Mouse (Mus musculus) adrenal gland, postnatal 4 days (tissue): ENCODE data around the gene Krtap19-2. TPM values are rescaled to one million over a fixed set of nuclear protein-coding genes. Genes with fewer than 3 reads are reported as not detected.

Experiments
- DNase-seq, 2 experiments: peaks; one replicate each; pipeline ENCODE4 v3.0.0; 2021 to 2022; ENCODE audit warnings: low spot score in 2 of 2, mixed read lengths in 2 of 2
- long read RNA-seq, 2 experiments: library from polyadenylated mRNA; stranded (forward); transcript quantifications; one replicate each; pipeline ENCODE4 v2.0.0; 2021
- total RNA-seq, 2 experiments: library from RNA; stranded (reverse); gene quantifications; 2 replicates each; pipeline ENCODE4 v1.2.3; 2021

Krtap19-2 gene
- not detected for total RNA-seq
- long read RNA-seq, experiment 1, result 0 reads
- long read RNA-seq, experiment 2, result 0 reads

DNA sequence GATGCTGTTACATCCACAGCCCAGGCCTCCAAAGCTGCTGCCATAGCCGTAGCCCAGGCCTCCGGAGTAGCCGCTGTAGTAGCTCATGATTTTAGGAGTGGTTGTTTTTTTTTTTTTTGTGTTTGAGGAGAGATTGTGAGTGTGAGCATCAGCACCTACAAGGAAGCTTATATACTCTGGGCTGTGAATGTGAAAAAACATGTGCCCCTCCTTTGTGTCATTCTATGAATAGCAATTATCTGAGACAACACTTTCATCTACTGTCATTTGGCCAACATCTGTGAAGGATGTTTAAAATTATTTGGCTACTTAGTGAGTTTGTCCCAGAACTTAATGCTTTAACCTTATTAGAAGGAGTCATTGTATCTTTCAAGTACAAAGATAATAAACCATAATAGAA lies at the start of gene Krtap19-2:
Gene Krtap19-2, minus strand, starts transcription at position 101 of the 400 bp plus-strand sequence.
- no peak for DNase-seq

DNA sequence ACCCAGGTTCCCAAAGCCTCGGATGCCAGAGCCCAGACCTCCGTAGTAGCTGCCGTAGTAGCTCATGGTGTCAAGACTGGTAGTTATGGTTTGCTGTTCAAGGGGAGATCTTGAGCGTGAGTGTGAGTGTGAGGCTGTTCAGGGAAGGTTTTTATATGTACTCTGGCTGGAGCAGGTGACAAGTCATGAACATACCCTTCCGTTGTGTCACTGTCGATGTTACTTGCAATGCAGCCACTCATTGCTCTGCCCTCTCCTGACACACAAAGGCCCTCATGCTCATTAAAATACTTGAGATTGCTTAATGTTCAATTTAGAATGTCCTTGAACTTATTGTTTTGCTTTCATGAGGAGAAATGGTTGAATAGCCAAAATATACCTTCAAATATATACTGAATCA lies 22.3 kb upstream of the Krtap19-2 start, which contains the start of gene Krtap19-5:
Gene Krtap19-5, minus strand, starts transcription at position 101 of the 400 bp plus-strand sequence.
- DNase-seq, result no peak

GRCm38 (mm10) chr16:88886870-88887269 lies 12.8 kb upstream of the Krtap19-2 start:
- DNase-seq, result no peak

GRCm38 (mm10) chr16:88884989-88885388 lies 10.9 kb upstream of the Krtap19-2 start, which contains the start of gene Krtap19-4:
Gene Krtap19-4, minus strand, starts transcription at chr16:88885089.
- DNase-seq, result no peak

DNA sequence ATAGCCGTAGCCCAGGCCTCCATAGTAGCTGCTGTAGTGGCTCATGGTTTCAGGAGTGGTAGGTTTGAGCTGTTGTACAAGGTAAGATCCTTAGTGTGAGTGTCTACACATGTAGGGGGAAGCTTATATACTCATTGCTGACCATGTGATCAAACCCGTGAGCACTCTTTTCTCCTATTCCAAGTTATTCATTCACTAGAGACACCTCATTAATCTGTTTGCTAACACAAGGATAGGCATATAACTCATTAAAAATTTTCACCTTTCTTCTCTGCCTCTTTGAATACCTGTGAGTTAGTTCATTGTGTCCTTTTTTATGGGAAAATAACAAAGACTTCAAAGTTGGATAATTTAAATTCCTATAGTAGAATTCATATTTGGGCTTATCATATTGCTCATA lies 3.9 kb upstream of the Krtap19-2 start, which contains the start of gene Krtap19-3:
Gene Krtap19-3, minus strand, starts transcription at position 101 of the 400 bp plus-strand sequence.
- no peak for DNase-seq

- DNase-seq, result no peak
Measured at GRCm38 (mm10) chr16:88869311-88869710, 4.8 kb downstream of the Krtap19-2 start, which contains the start of gene Krtap19-1. Gene Krtap19-1, minus strand, starts transcription at chr16:88869411.

GRCm38 (mm10) chr16:88864887-88865407 lies 9.1 kb downstream of the Krtap19-2 start:
- DNase-seq, result no peak

GRCm38 (mm10) chr16:88851450-88851849 lies 22.6 kb downstream of the Krtap19-2 start:
- DNase-seq, result no peak

DNA sequence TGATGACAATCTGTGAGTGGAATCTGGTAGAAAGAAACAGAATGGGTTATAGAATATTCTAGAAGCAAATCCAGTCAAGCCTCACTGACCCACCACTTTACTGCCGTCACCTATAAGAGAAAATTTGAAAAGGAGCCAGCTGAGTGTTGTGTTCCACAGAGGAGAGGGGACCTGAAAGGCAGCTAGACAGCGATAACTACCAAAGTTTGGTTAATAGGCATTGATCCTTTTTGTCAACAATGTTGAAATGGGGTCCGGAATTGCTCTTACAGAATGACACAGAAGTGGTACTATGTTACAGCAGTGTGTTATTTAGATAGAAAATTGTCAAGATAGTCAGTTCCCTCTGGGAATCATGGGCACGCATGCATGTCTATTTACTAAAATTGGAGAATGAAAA lies 25.5 kb downstream of the Krtap19-2 start:
- no peak for DNase-seq

DNA sequence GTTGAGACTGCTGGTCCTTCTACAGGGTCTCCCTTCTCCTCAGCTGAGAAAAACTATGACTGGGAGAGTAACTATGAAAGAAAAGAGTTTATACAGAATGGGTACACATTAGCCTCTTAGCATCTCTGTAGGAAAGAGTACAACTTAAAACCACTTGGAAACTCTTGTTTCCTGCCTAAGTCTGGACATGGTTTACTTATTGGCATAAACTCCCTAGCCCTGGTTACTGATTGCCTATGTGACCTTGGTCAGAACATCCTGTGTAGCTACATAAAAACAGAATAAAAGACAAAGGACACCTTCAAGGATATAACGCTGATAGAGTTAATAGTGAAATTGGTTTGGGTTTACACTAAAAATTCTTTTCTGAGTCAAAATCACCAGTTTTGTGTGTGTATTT lies 26.7 kb downstream of the Krtap19-2 start:
- DNase-seq, result no peak

DNA sequence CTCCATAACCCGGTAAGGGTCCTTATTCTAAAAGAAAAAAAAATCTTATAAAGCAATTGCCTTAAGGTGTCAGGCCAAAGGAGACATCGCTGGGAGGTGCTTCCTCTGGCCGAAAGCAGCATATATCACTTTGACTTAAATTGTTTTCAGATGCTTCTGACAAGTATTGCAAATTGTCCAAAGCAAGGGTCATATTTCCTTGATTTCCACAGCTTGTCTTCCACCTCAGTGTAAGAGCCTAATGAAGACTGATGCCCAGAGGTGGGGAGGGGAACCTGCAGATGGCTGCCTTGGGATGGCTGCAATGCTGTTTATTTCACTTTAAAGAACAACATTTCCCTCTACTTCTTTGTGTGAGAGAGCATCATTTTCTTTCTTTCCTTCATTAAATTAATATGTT lies 47.1 kb downstream of the Krtap19-2 start:
- DNase-seq, result no peak

DNA sequence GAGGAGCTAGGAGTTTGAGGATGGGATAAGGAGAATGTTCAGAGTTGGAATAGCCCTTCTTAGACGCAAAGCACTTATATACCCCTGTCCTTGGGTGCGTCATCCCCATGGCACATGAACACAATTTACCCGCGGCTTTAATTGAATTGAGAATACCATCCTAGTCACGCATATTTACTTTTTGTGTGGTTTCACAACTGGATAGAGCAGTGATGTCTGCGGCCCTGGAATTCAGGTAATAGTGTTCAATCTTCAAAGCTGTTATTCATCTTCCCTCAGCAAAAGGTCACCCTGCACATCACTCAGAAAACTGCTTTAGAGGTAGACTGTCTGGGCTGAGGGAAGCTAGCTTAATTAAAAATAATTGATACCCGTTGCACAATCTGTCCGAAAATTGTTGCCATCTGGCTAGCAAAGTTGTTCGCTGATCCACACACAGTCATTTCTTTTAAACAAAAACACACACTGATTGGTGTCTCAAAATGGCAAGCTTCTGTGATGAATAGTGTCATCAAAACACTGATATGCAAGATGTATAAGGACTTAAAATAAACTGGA lies 47.9 kb downstream of the Krtap19-2 start, which contains the start of gene Krtap14:
Gene Krtap14, minus strand, starts transcription at position 51 of the 558 bp plus-strand sequence.
- DNase-seq, result no peak

DNA sequence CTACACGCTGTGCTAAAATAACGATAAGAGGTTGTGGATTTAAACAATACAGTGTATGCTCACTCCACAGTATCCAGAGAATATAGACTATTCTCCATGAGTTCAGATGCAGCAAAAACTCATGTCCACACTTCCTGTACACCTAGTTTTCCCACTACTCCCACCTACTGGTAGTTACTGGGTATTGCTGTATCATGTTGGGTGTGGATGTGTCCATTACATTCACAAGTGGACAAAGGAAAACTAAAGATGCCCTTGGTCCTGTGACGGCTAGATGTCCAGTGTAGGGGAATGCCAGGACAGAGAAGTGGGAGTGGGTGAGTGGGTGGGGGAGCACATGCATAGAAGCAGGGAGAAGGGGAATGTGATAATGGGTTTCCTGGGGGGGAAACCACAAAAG lies 50.3 kb downstream of the Krtap19-2 start:
- DNase-seq, result no peak

Other genes with a start within 250 kb of the Krtap19-2 start
- gene 2310079G19Rik, start 246.6 kb downstream of the Krtap19-2 start, total RNA-seq, result not detected
- gene Krtap26-1, start 226.5 kb downstream of the Krtap19-2 start, total RNA-seq, result not detected
- gene Krtap27-1, start 202.6 kb downstream of the Krtap19-2 start, total RNA-seq, result not detected
- not detected for gene 2310061N02Rik, start 166.3 kb downstream of the Krtap19-2 start, total RNA-seq
- gene Krtap13-1, start 145.4 kb downstream of the Krtap19-2 start, total RNA-seq, result not detected
- not detected for gene Krtap13, start 122.6 kb downstream of the Krtap19-2 start, total RNA-seq
- gene 2310034C09Rik, start 115.4 kb downstream of the Krtap19-2 start, total RNA-seq, result not detected
- not detected for gene 2310057N15Rik, start 100.1 kb downstream of the Krtap19-2 start, total RNA-seq
- gene Gm5965, start 96.4 kb downstream of the Krtap19-2 start, total RNA-seq, result not detected
- not detected for gene Gm20741, start 62.0 kb downstream of the Krtap19-2 start, total RNA-seq
- gene Krtap15, start 54.1 kb downstream of the Krtap19-2 start, total RNA-seq, result not detected
- not detected for gene Krtap14, start 48.1 kb downstream of the Krtap19-2 start, total RNA-seq
- gene Krtap19-1, start 4.9 kb downstream of the Krtap19-2 start, total RNA-seq, result not detected
- gene Krtap19-3, start 3.8 kb upstream of the Krtap19-2 start, total RNA-seq, result not detected
- not detected for gene Krtap19-4, start 10.8 kb upstream of the Krtap19-2 start, total RNA-seq
- not detected for gene Krtap19-5, start 22.2 kb upstream of the Krtap19-2 start, total RNA-seq
- gene Krtap19-9b, start 58.0 kb upstream of the Krtap19-2 start, total RNA-seq, result not detected
- gene Krtap16-3, start 88.6 kb upstream of the Krtap19-2 start, total RNA-seq, result not detected
- not detected for gene Krtap22-2, start 136.5 kb upstream of the Krtap19-2 start, total RNA-seq
- gene Gm10229, start 141.0 kb upstream of the Krtap19-2 start, total RNA-seq, result not detected
- not detected for gene Krtap6-1, start 157.4 kb upstream of the Krtap19-2 start, total RNA-seq
- not detected for gene Gm10228, start 167.2 kb upstream of the Krtap19-2 start, total RNA-seq
- not detected for gene Krtap6-5, start 173.6 kb upstream of the Krtap19-2 start, total RNA-seq
- gene 1110025L11Rik, start 189.7 kb upstream of the Krtap19-2 start, total RNA-seq, result not detected
- gene Krtap6-3, start 209.7 kb upstream of the Krtap19-2 start, total RNA-seq, result not detected